Mouse (Mus musculus) midbrain, postnatal 0 days (tissue): ENCODE results near the gene Ccsap. TPM values are rescaled to one million over a fixed set of nuclear protein-coding genes. Genes with fewer than 3 reads are reported as not detected.

Experiments used
- ATAC-seq: fragments of 200-750 bp; cut with Nextera tagmentation; 2 replicates; pipeline ENCODE4 v1.8.0; 2017; ENCODE audit warnings: moderate number of reproducible peaks, mild to moderate bottlenecking, moderate TSS enrichment, moderate library complexity; ENCODE audit not compliant: low FRiP score
- DNase-seq: peaks from one replicate; pipeline ENCODE4 v3.0.0-alpha.2; 2015; ENCODE audit warnings: low spot score
- H3K27ac ChIP-seq: fragments of 300-500 bp; sonication (generic); 2 replicates; pipeline ENCODE4 v1.5.1; 2014; ENCODE audit warnings: low read depth, mild to moderate bottlenecking, low read length, mixed read lengths
- H3K27me3 ChIP-seq: fragments of 300-500 bp; sonication (generic); 2 replicates; pipeline ENCODE4 v1.6.1; 2014; ENCODE audit warnings: low read length, control low read depth, mixed read lengths; ENCODE audit not compliant: insufficient read depth
- H3K36me3 ChIP-seq: fragments of 300-500 bp; sonication (generic); 2 replicates; pipeline ENCODE4 v1.6.1; 2014; ENCODE audit warnings: low read length, control low read depth, mixed read lengths; ENCODE audit not compliant: insufficient read depth
- H3K4me1 ChIP-seq: fragments of 300-500 bp; sonication (generic); 2 replicates; pipeline ENCODE4 v1.6.1; 2014; ENCODE audit warnings: mild to moderate bottlenecking, control low read depth, antibody characterized with exemption, low read length, mixed read lengths; ENCODE audit not compliant: insufficient read depth
- H3K4me2 ChIP-seq: fragments of 300-500 bp; sonication (generic); 2 replicates; pipeline ENCODE4 v1.6.1; 2014; ENCODE audit warnings: low read depth, mild to moderate bottlenecking, low read length, mixed read lengths; ENCODE audit not compliant: poor library complexity, severe bottlenecking
- H3K4me3 ChIP-seq: fragments of 300-500 bp; sonication (generic); 2 replicates; pipeline ENCODE4 v1.5.1; 2014; ENCODE audit warnings: low read depth, mild to moderate bottlenecking, low read length, moderate library complexity
- H3K9ac ChIP-seq: fragments of 300-500 bp; sonication (generic); replicated peaks from 2 replicates; pipeline ENCODE4 v1.6.1; 2014; ENCODE audit warnings: mild to moderate bottlenecking, low read length, moderate library complexity, mixed read lengths; ENCODE audit not compliant: poor library complexity, severe bottlenecking
- H3K9me3 ChIP-seq: fragments of 300-500 bp; sonication (generic); 2 replicates; pipeline ENCODE4 v1.6.1; 2016; ENCODE audit warnings: low read length, control low read depth
- CTCF ChIP-seq: IDR thresholded peaks from 2 replicates; pipeline ENCODE4 v1.5.1; 2016; ENCODE audit warnings: antibody characterized with exemption, mild to moderate bottlenecking
- WGBS: fragments of 180-500 bp; shearing (Covaris S2); extraction: QIAGEN DNeasy Blood & Tissue Kit; methylation state at CpG from one replicate; pipeline ENCODE4 v1.1.7; 2014; 5-methylcytosine and 5-hydroxymethylcytosine counted together
- polyA plus RNA-seq: library from polyadenylated mRNA; unstranded; fragments of >200 nt; fragmentation: Nextera tagmentation; extraction: Ambion mirVana; gene quantifications from 2 replicates; pipeline ENCODE4 v1.2.1, GENCODE M21; 2015
- total RNA-seq: library from RNA; depleted of rRNA; stranded (reverse); fragments of >200 nt; gene quantifications from 2 replicates; pipeline ENCODE4 v1.2.3, GENCODE M21; 2014

Gene Ccsap
- total and polyA plus RNA-seq, 2 experiments from 2014 or later = 5.5 to 9.9 TPM

DNA sequence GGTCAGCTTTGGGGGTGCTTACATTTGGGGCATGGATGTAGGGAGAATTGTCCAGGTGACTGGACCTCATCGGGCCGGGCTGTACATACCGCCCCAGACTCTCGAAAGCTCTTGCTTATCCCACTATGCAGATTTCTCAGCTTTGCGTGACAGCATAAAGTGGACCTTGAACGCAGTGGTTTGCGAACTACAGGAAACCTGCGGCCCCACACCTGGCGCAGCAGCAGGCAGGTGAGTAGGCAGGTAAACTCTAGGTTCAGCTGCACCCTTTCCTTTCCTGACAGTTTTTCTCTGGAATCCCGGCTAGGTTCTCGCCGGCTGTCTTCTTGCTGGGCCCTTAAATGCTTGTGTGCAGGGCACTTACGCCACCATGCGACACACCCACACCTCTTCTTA is 36.4 kb upstream of the Ccsap start:
- H3K27ac ChIP-seq = no peak overlapping the region
- DNase-seq (no peak), ATAC-seq (no peak)
- no peak overlapping the region for H3K4me2 ChIP-seq
- H3K9ac ChIP-seq = no peak overlapping the region
- H3K27me3 ChIP-seq = peaks cover 20% of the 10 kb centered on the region
- TF ChIP-seq CTCF = no peak
- H3K9me3 ChIP-seq = no peaks in the 10 kb centered on the region
- H3K4me3 ChIP-seq = no peak overlapping the region
- 66% methylated on average over 14 of the region's 14 CpGs for WGBS
- no peaks in the 10 kb centered on the region; the same call in 1 of the 2 replicates for H3K4me1 ChIP-seq
- peaks cover 6% of the 10 kb centered on the region for H3K36me3 ChIP-seq

DNA sequence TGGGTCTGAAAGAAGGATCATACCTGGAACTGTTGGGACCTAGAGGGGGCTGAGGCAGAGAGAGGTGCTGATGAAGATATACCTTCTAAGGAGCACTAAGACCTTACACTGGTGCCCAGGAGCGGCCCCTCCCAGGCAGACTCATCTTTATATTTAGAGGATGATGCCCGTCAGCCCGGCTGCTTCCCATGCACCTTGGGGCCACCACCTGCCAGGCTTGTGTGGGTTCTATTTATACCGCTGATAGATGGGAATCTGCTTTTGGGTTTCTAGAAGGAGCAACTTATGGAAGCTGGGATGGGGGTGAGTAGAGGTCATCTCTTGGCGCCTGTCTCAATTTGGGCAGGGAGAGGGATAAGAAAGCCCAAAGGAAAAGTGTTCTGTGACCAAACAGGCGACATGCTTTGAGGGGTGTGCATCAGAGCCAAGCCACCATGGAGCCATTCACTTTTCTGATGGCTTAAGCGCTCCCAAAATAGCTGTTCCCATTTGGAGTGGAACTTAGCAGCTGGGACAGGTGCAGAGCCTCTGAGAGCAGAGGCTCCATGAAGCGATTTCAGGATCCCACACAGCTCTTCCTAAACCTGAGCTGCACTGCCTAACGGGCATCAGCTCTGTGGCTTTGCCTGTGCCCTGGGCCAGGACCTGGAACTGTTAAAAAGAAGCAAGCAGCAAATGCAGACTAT is 35.8 kb upstream of the Ccsap start:
- H3K4me1 ChIP-seq = peaks cover 4% of the 10 kb centered on the region; the same call in 1 of the 2 replicates
- H3K4me3 ChIP-seq = no peak overlapping the region
- no peak overlapping the region for H3K4me2 ChIP-seq
- H3K36me3 ChIP-seq = peaks cover 5% of the 10 kb centered on the region
- no peak for DNase-seq
- no peak overlapping the region for H3K27ac ChIP-seq
- no peak overlapping the region for H3K9ac ChIP-seq
- no peak for ATAC-seq
- peaks cover 20% of the 10 kb centered on the region for H3K27me3 ChIP-seq
- WGBS = 76% methylated on average over 9 of the region's 9 CpGs
- TF ChIP-seq CTCF = no peak
- H3K9me3 ChIP-seq = no peaks in the 10 kb centered on the region

DNA sequence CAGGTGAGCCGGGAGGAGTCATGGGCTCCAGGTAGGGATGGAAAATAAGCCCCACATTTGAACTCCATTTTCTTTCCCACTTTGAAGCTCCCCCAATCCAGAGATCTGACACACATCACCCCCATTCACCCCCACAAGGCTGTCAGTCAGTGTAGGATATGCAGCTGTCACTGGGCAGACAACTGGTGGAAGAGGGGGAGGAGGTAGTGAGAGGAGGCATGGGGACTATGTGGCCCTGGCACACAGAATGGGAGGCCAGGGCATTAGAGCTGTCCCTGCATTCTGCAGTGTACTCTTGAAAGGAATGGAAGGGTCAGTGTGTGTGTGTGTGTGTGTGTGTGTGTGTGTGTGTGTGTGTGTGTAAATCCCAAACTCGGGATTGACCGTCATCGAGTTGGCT is 35.2 kb upstream of the Ccsap start:
- peaks cover 20% of the 10 kb centered on the region for H3K27me3 ChIP-seq
- 83% methylated on average over 3 of the region's 4 CpGs for WGBS

GRCm38 (mm10) chr8:123894502-123895097 is 34.6 kb upstream of the Ccsap start, which contains the start of gene Acta1:
Gene Acta1, minus strand, starts transcription at chr8:123894751.
- TF ChIP-seq CTCF = no peak
- ATAC-seq (no peak), DNase-seq (no peak)
- Histone ChIP-seq H3K27ac (no peak within 1 kb of the TSS), H3K9me3 (no peaks in the 10 kb centered on the region), H3K4me2 (no peak within 1 kb of the TSS), H3K27me3 (peaks cover 23% of the 10 kb centered on the region), H3K9ac (no peak within 1 kb of the TSS), H3K36me3 (peaks cover 3% of the 10 kb centered on the region), H3K4me1 (peaks cover 4% of the 10 kb centered on the region; the same call in 1 of the 2 replicates), H3K4me3 (no peak within 1 kb of the TSS)
- WGBS = 25% methylated on average over 15 of the region's 15 CpGs

More for the DNA sequence above, 35.2 kb upstream of the Ccsap start:
- no peak overlapping the region for H3K27ac ChIP-seq
- H3K4me2 ChIP-seq = no peak overlapping the region
- H3K36me3 ChIP-seq = peaks cover 5% of the 10 kb centered on the region
- H3K4me1 ChIP-seq = peaks cover 4% of the 10 kb centered on the region; the same call in 1 of the 2 replicates
- H3K9me3 ChIP-seq = no peaks in the 10 kb centered on the region
- ATAC-seq (no peak), DNase-seq (no peak)
- H3K9ac ChIP-seq = no peak overlapping the region
- no peak for TF ChIP-seq CTCF
- no peak overlapping the region for H3K4me3 ChIP-seq

DNA sequence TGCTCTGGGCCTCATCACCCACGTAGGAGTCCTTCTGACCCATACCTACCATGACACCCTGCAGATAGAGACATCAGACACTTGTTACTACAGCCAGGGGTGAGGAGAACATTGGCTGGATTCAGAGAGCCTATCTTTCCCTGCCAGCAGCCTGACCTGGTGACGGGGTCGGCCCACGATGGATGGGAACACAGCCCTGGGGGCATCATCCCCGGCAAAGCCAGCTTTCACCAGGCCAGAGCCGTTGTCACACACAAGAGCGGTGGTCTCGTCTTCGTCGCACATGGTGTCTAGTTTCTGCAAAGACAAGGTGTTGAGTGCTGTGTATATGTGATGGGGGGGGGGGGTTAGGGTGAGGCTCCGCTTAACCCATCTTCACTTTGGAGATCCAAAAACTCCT is 33.4 kb upstream of the Ccsap start:
- H3K36me3 ChIP-seq = no peaks in the 10 kb centered on the region
- no peaks in the 10 kb centered on the region for H3K9me3 ChIP-seq
- H3K27me3 ChIP-seq = peaks cover 29% of the 10 kb centered on the region
- H3K9ac ChIP-seq = no peak overlapping the region
- no peak overlapping the region for H3K27ac ChIP-seq
- H3K4me1 ChIP-seq = peaks cover 4% of the 10 kb centered on the region; the same call in 1 of the 2 replicates
- 78% methylated on average over 11 of the region's 11 CpGs for WGBS
- H3K4me3 ChIP-seq = no peak overlapping the region
- no peak for TF ChIP-seq CTCF
- no peak overlapping the region for H3K4me2 ChIP-seq
- ATAC-seq (no peak), DNase-seq (no peak)

- peaks cover 4% of the 10 kb centered on the region; the same call in 1 of the 2 replicates for H3K4me1 ChIP-seq
- WGBS = 12% methylated on average over 30 of the region's 30 CpGs
- peak; percentile 30 for DNase-seq
- peak overlapping the region; percentile 79 for H3K27ac ChIP-seq
- peak; percentile 63 for TF ChIP-seq CTCF
- peak overlapping the region; percentile 65 for H3K4me2 ChIP-seq
- ATAC-seq = peak; percentile 12; the same call in 1 of the 2 replicates
- peak overlapping the region; percentile 43 for H3K4me3 ChIP-seq
- H3K27me3 ChIP-seq = peaks cover 29% of the 10 kb centered on the region
- no peaks in the 10 kb centered on the region for H3K9me3 ChIP-seq
- H3K9ac ChIP-seq = peak overlapping the region; percentile 66
- H3K36me3 ChIP-seq = no peaks in the 10 kb centered on the region
These were observed 32.7 kb upstream of the Ccsap start for GRCm38 (mm10) chr8:123892586-123893155.
